Mouse (Mus musculus) lung, embryonic 14.5 days (tissue): Measurements from ENCODE around the gene Rab29. TPM values are rescaled to one million over a fixed set of nuclear protein-coding genes. Genes with fewer than 3 reads are reported as not detected.

Experiments
- ATAC-seq: fragments of 200-750 bp; cut with Nextera tagmentation; 2 replicates; pipeline ENCODE4 v1.8.0; 2017; ENCODE audit warnings: mild to moderate bottlenecking, moderate TSS enrichment, moderate library complexity; ENCODE audit not compliant: insufficient read depth
- DNase-seq: peaks from one replicate; pipeline ENCODE4 v3.0.0-alpha.2; 2015
- H3K27ac ChIP-seq: fragments of 300-500 bp; sonication (generic); 2 replicates; pipeline ENCODE4 v1.5.1; 2014; ENCODE audit warnings: low read depth, mild to moderate bottlenecking, moderate library complexity
- H3K27me3 ChIP-seq: fragments of 300-500 bp; sonication (generic); 2 replicates; pipeline ENCODE4 v1.6.1; 2014; ENCODE audit warnings: low read length, control low read depth; ENCODE audit not compliant: insufficient read depth
- H3K36me3 ChIP-seq: fragments of 300-500 bp; sonication (generic); 2 replicates; pipeline ENCODE4 v1.6.1; 2014; ENCODE audit warnings: control low read depth; ENCODE audit not compliant: insufficient read depth
- H3K4me1 ChIP-seq: fragments of 300-500 bp; sonication (generic); 2 replicates; pipeline ENCODE4 v1.6.1; 2014; ENCODE audit warnings: antibody characterized with exemption, control low read depth; ENCODE audit not compliant: insufficient read depth
- H3K4me2 ChIP-seq: fragments of 300-500 bp; sonication (generic); 2 replicates; pipeline ENCODE4 v1.6.1; 2014; ENCODE audit warnings: mild to moderate bottlenecking
- H3K4me3 ChIP-seq: fragments of 300-500 bp; sonication (generic); 2 replicates; pipeline ENCODE4 v1.5.1; 2014; ENCODE audit warnings: low read depth, low read length
- H3K9ac ChIP-seq: fragments of 300-500 bp; sonication (generic); 2 replicates; pipeline ENCODE4 v1.6.1; 2014
- H3K9me3 ChIP-seq: fragments of 300-500 bp; sonication (generic); 2 replicates; pipeline ENCODE4 v1.6.1; 2016; ENCODE audit warnings: low read depth, low read length, control low read depth
- CTCF ChIP-seq: IDR thresholded peaks from 2 replicates; pipeline ENCODE4 v1.5.1; 2016; ENCODE audit warnings: antibody characterized with exemption, low read depth
- WGBS: fragments of 180-500 bp; shearing (Covaris S2); extraction: QIAGEN DNeasy Blood & Tissue Kit; methylation state at CpG from one replicate; pipeline ENCODE4 v1.1.7; 2014; 5-methylcytosine and 5-hydroxymethylcytosine counted together
- polyA plus RNA-seq: library from polyadenylated mRNA; unstranded; fragments of >200 nt; fragmentation: Nextera tagmentation; extraction: Ambion mirVana; gene quantifications from 2 replicates; pipeline ENCODE4 v1.2.1, GENCODE M21; 2014

The Rab29 gene
- polyA plus RNA-seq, 1 experiment from 2014 or later: 14.6 TPM

GRCm38 (mm10) chr1:131910001-131910648 is 43.1 kb downstream of the Rab29 start, which contains the start of gene Nucks1:
Nucks1 (plus strand) TSS chr1:131910534.
- Histone ChIP-seq H3K36me3 (peaks cover 14% of the 10 kb centered on the region), H3K4me2 (peak within 1 kb of the TSS; percentile 73), H3K9ac (peak within 1 kb of the TSS; percentile 99), H3K27me3 (no peaks in the 10 kb centered on the region), H3K27ac (peak within 1 kb of the TSS; percentile 99), H3K4me1 (peaks cover 7% of the 10 kb centered on the region), H3K4me3 (peak within 1 kb of the TSS; percentile 94), H3K9me3 (no peaks in the 10 kb centered on the region)
- TF ChIP-seq CTCF: no peak
- DNase-seq (peak; percentile 97), ATAC-seq (peak; percentile 98)
- WGBS: under 1% methylated on average over 35 of the region's 35 CpGs

DNA sequence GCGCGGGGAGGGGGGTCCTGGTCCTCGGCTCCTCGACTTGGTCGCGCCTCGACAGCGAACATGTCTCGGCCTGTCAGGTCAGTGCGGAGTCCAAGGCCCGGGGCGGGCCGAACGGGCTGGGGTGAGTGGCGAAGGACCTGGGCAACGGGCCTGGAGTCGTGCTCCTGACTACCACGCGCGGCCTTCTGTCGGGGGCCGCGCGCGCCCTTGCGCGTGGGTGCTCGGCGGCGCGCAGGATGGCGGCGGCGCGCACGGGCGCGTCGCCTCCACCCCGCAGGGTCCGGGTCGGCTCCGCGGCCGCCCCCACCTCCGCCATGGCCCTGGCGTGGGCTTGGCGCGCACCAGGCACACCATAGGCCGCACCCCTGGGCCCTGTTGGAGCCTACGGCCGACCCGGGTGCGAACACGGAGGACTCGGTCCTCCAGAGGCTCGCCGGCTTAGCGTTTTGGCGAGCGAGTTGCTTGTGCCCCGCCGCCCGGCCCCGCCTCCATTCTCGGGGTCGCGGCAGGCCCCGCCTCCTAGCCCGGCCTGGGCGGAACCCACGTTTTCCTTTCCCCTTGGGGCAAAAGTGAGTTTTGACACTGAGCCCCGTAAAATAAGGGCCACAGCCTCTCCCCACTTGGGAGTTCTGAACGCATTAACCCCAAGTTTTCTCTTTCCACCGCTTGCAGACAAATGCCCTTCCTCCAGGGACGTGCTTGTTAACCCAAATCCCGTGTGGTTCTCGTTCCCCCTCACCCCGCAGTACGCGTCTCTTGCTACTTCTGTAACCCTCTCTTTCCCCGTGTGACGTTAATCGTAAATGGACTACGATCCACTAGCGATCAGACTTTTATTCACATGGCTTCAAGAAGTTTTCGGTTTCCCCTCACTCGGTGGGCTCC is 43.9 kb downstream of the Rab29 start:
- TF ChIP-seq CTCF: no peak
- Histone ChIP-seq H3K4me2 (peak overlapping the region; percentile 73), H3K9ac (peak overlapping the region; percentile 99), H3K4me3 (peak overlapping the region; percentile 94), H3K9me3 (no peaks in the 10 kb centered on the region), H3K27ac (peak overlapping the region; percentile 99), H3K27me3 (no peaks in the 10 kb centered on the region), H3K4me1 (peaks cover 7% of the 10 kb centered on the region), H3K36me3 (peaks cover 15% of the 10 kb centered on the region)
- ATAC-seq: peak; percentile 87
- DNase-seq: peak; percentile 87
- WGBS: under 1% methylated on average over 88 of the region's 88 CpGs

- Histone ChIP-seq H3K27me3 (no peaks in the 10 kb centered on the region), H3K4me1 (peaks cover 4% of the 10 kb centered on the region), H3K9ac (no peak overlapping the region), H3K4me3 (no peak overlapping the region), H3K27ac (no peak overlapping the region), H3K9me3 (no peaks in the 10 kb centered on the region), H3K36me3 (peaks cover 63% of the 10 kb centered on the region), H3K4me2 (no peak overlapping the region)
- DNase-seq (no peak), ATAC-seq (no peak)
- TF ChIP-seq CTCF: no peak
- 60% methylated on average over 6 of the region's 6 CpGs for WGBS
Measured at GRCm38 (mm10) chr1:131917634-131918033, 50.6 kb downstream of the Rab29 start.

DNA sequence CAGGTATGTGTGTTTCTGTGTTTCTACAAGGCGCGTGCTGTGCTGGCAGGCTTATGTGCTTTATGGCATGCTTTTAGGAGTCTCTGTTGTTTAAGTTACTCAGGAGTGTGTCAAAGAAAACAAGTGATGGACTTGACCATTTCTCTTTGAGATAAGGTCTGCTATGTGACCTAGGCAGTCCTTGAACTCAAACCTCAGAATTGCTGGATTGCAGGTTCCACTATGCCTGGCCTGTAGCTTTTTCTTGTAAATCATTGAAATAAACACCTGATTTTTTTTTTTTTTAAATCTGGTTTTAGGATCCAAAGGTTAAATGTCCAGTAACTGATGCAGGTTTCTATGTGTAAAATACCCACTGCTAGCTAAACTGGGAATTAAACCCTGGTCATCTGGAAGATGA is 52.0 kb downstream of the Rab29 start:
- WGBS: 96% methylated on average over 2 of the region's 2 CpGs
- no peak overlapping the region for H3K9ac ChIP-seq
- H3K4me3 ChIP-seq: no peak overlapping the region
- ATAC-seq (no peak), DNase-seq (no peak)
- no peak overlapping the region for H3K4me2 ChIP-seq
- no peaks in the 10 kb centered on the region for H3K27me3 ChIP-seq
- no peaks in the 10 kb centered on the region for H3K4me1 ChIP-seq
- H3K9me3 ChIP-seq: no peaks in the 10 kb centered on the region
- no peak overlapping the region for H3K27ac ChIP-seq
- TF ChIP-seq CTCF: no peak
- peaks cover 69% of the 10 kb centered on the region for H3K36me3 ChIP-seq

GRCm38 (mm10) chr1:131922100-131922499 is 55.1 kb downstream of the Rab29 start:
- H3K27me3 ChIP-seq: no peaks in the 10 kb centered on the region
- no peak overlapping the region for H3K4me3 ChIP-seq
- H3K27ac ChIP-seq: no peak overlapping the region
- no peaks in the 10 kb centered on the region for H3K4me1 ChIP-seq
- H3K36me3 ChIP-seq: peaks cover 87% of the 10 kb centered on the region
- no peak for ATAC-seq
- DNase-seq: no peak
- H3K9me3 ChIP-seq: no peaks in the 10 kb centered on the region
- no peak overlapping the region for H3K4me2 ChIP-seq
- no peak overlapping the region for H3K9ac ChIP-seq
- WGBS: 90% methylated on average over 3 of the region's 3 CpGs
- no peak for TF ChIP-seq CTCF

Other genes with a start within 250 kb of the Rab29 start
- gene Ctse, start 228.9 kb upstream of the Rab29 start, polyA plus RNA-seq: 0.32 and 0.78 TPM in 2 replicates
- gene Rab7b, start 178.5 kb upstream of the Rab29 start, polyA plus RNA-seq: 1.4 and 1.6 TPM in 2 replicates
- 4.7 and 4.9 TPM in 2 replicates for gene Slc26a9, start 123.2 kb upstream of the Rab29 start, polyA plus RNA-seq
- 0.08 and 0.50 TPM in 2 replicates for gene Pm20d1, start 69.8 kb upstream of the Rab29 start, polyA plus RNA-seq
- 10.3 and 11.4 TPM in 2 replicates for gene Slc41a1, start 39.7 kb upstream of the Rab29 start, polyA plus RNA-seq
- 64.9 and 66.1 TPM in 2 replicates for gene Nucks1, start 43.3 kb downstream of the Rab29 start, polyA plus RNA-seq
- gene Slc45a3, start 95.7 kb downstream of the Rab29 start, polyA plus RNA-seq: 1.8 and 2.2 TPM in 2 replicates
- gene Elk4, start 140.4 kb downstream of the Rab29 start, polyA plus RNA-seq: 35.7 and 41.3 TPM in 2 replicates
- 23.6 and 23.8 TPM in 2 replicates for gene Mfsd4a, start 200.8 kb downstream of the Rab29 start, polyA plus RNA-seq